Mouse (Mus musculus) bone marrow, adult 2 months (tissue): ENCODE results near the gene Hoxa11.

Source experiments
- CTCF ChIP-seq: fragments of 200-500 bp; IDR thresholded peaks from 2 replicates; pipeline ENCODE4 v1.5.1; 2011; ENCODE audit warnings: low read length, control low read depth; ENCODE audit not compliant: control insufficient read depth, insufficient read depth
- POLR2A ChIP-seq: fragments of 200-500 bp; IDR thresholded peaks from 2 replicates; pipeline ENCODE4 v1.6.1; 2011; ENCODE audit warnings: low read depth, mild to moderate bottlenecking, control low read depth, low read length, borderline replicate concordance; ENCODE audit not compliant: control insufficient read depth

GRCm38 (mm10) chr6:52268341-52268740 lies 22.7 kb upstream of the Hoxa11 start:
- no peak for TF ChIP-seq POLR2A
- no peak for TF ChIP-seq CTCF
